In genomic region chrX:24153277-24153873, GRCm38 (mm10) we compare ENCODE assay signal across 7 mouse cellular contexts.
DNase-seq lines count a peak whose midpoint lies in the region; ATAC-seq and TF ChIP-seq lines count a peak whose summit lies in the region.
"Not testable (repeated sequence)": the region's sequence is repeated elsewhere in the genome, so short reads cannot be mapped to it uniquely, and the experiment has no call there.

No protein-coding gene starts in this region.

- 87% methylated on average over 19 of the region's 19 CpGs for WGBS in liver, adult 2 months
- WGBS in stomach, postnatal 0 days, result 84% methylated on average over 19 of the region's 19 CpGs

- H3K4me2 ChIP-seq in stomach, postnatal 0 days (replicated peaks; ENCODE audit: low read depth), result not testable (repeated sequence)

- ATAC-seq in stomach, postnatal 0 days (ENCODE audit: low FRiP score, low TSS enrichment), result not testable (repeated sequence)

- not testable (repeated sequence) for H3K4me3 ChIP-seq in liver, adult 2 months (ENCODE audit: insufficient read depth, low read depth, low read length); stomach, postnatal 0 days (ENCODE audit: low read depth, low read length)

- DNase-seq in 416B (ENCODE audit: low read depth) (peak; percentile 25), MEL-GATA-1-ER (ENCODE audit: extremely low read depth, low read depth) (peak; percentile 84)
- DNase-seq in adrenal gland, postnatal 14 days, result peak; percentile 3
- DNase-seq in induced T-regulatory cell, adult 2 months (ENCODE audit: low read depth), result peak; percentile 0
- peak; percentile 2 for DNase-seq in kidney, postnatal 10 days
- not testable (repeated sequence) for DNase-seq in liver, adult 2 months (ENCODE audit: extremely low read depth, low read depth, low spot score); stomach, postnatal 0 days (ENCODE audit: low spot score)

- not testable (repeated sequence) for H3K4me1 ChIP-seq in liver, adult 2 months (ENCODE audit: control insufficient read depth, insufficient read depth, low read length); stomach, postnatal 0 days (replicated peaks; ENCODE audit: control insufficient read depth, insufficient read depth)

- not testable (repeated sequence) for H3K9me3 ChIP-seq in stomach, postnatal 0 days (ENCODE audit: control insufficient read depth, low read length)

- TF ChIP-seq CTCF in liver, adult 2 months (IDR thresholded peaks at IDR 0.05; ENCODE audit: low read depth, low read length), result peak; percentile 12; the same call in 1 of the 2 replicates
- 0 out of 2 replicates have a peak, but pooled peaks have one; percentile 18 for TF ChIP-seq CTCF in stomach, postnatal 0 days (IDR thresholded peaks at IDR 0.05; ENCODE audit: low read depth)

- H3K27me3 ChIP-seq in liver, adult 2 months (ENCODE audit: control insufficient read depth, insufficient read depth, low read length); stomach, postnatal 0 days (ENCODE audit: control insufficient read depth, insufficient read depth, low read length): not testable (repeated sequence)

- H3K27ac ChIP-seq in liver, adult 2 months (replicated peaks; ENCODE audit: insufficient read depth, low read depth, low read length); stomach, postnatal 0 days (replicated peaks): not testable (repeated sequence)

- not testable (repeated sequence) for H3K36me3 ChIP-seq in liver, adult 2 months (ENCODE audit: control insufficient read depth, insufficient read depth, low read length); stomach, postnatal 0 days (ENCODE audit: control insufficient read depth, insufficient read depth, low read length)

- not testable (repeated sequence) for TF ChIP-seq POLR2A in liver, adult 2 months (IDR thresholded peaks at IDR 0.05; ENCODE audit: extremely low read depth, insufficient read depth, low read length)

- not testable (repeated sequence) for H3K79me2 ChIP-seq in liver, adult 2 months (ENCODE audit: control insufficient read depth, insufficient read depth, low read length)

- H3K9ac ChIP-seq in liver, adult 2 months (ENCODE audit: low read depth, low read length); stomach, postnatal 0 days (ENCODE audit: low read length): not testable (repeated sequence)

- TF ChIP-seq EP300 in stomach, postnatal 0 days (optimal IDR thresholded peaks at IDR 0.05), result not testable (repeated sequence)
